Mouse (Mus musculus): Measurements from ENCODE around the gene Cers6. TPM values are rescaled to one million over a fixed set of nuclear protein-coding genes. Genes with fewer than 3 reads are reported as not detected.

Cers6 gene
- total RNA-seq, 2 experiments from 2014 or later: 7.9 to 11.4 TPM

GRCm38 (mm10) chr2:68879071-68879651 lies 17.9 kb downstream of the Cers6 start:
- no peak for DNase-seq

DNA sequence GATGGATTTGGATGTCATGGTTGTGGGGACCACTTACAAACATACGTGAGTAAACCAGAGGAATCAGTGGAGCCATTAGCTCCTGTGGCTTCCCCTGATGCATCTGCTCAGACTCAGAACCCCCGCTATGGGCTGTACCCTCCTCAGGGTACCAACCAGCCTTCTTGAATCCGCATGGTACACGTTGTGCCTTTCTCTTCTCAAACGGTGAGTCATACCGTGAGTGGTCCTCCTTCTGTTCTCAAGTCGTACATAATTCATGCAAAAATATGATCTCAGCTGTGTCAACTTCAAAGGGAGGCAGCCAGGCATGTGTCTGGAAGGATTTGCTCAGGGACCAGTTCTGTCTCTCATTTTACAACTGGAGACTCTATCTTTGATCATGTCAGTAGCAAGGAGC lies 23.3 kb downstream of the Cers6 start:
- DNase-seq: no peak

GRCm38 (mm10) chr2:68885206-68885605 lies 24.0 kb downstream of the Cers6 start:
- no peak for DNase-seq

GRCm38 (mm10) chr2:68885766-68886496 lies 24.7 kb downstream of the Cers6 start:
- DNase-seq: peak in 1 of 2 experiments; percentile 27

GRCm38 (mm10) chr2:68886661-68887060 lies 25.4 kb downstream of the Cers6 start:
- peak in 1 of 2 experiments; percentile 28 for DNase-seq

DNA sequence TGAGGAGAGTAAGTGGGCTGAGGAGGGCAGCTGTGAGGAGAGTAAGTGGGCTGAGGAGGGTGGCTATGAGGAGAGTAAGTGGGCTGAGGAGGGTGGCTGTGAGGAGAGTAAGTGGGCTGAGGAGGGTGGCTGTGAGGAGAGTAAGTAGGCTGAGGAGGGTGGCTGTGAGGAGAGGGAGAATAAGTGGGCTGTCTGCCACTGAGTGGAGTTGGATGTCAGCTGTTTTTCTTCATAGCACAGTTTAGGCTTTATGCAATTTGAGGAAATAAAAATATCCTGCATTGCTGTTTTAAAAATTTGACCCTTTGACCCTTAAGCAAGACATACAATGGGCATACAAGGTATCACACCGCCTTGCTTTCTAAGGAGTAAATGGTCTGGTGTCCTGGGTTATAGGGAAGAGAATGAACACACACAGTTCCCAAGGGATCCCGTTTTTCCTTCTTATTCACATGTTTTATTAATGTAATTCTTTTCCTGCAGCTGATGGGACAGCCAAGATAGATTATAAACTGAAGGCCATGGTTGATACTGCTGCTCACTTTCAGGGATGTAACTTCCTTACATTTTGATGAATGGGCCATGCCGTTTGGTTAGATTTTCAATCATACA lies 27.0 kb downstream of the Cers6 start:
- DNase-seq: no peak

DNA sequence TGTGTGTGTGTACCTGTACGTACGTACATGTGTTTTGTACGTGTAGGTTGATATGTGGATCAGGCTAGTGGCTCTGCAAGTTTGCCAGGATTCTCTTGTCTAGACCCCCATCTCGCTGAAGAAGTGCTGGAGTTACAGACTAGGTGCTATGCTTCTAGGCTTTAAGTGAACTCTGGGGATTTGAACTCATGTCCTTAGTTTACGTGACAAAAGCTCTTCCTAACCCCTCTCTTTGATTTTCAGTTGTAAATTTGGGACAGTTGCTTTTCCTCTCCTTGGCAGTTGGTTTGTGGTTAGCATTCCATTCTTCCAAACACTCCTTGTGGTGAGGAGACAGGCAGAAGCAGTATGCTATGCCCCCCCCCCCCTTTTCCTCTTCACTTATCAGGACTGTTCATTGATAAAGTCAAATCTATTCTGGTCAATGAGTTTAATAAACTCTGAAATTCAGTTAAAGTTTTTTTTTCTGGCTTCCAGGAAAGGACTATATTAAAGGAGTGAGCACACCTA lies 28.5 kb downstream of the Cers6 start:
- DNase-seq: no peak

- DNase-seq: no peak
Measured at GRCm38 (mm10) chr2:68892476-68892875, 31.2 kb downstream of the Cers6 start.

- DNase-seq: no peak
Measured at GRCm38 (mm10) chr2:68895044-68895764, 34.0 kb downstream of the Cers6 start.

DNA sequence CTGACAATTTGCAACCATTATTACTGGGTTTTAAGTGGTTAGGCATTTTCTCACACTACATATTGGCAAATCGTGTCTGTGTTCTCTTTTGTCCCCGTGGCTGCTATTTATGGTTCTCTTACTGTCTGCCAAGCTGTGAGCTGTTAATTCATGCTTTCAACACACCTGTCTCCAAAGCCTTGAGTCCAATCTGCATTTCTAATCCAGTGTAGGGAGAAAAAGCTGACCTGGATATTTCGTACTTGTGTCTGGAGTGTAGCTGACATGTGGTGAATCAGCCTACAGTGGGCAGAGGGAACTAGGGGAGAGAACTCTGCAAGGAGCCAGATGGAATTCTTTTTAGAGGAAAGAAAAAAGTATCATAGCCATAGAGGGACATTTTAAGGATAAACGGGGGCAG lies 35.0 kb downstream of the Cers6 start:
- DNase-seq: peak; percentile 31 to 55

DNA sequence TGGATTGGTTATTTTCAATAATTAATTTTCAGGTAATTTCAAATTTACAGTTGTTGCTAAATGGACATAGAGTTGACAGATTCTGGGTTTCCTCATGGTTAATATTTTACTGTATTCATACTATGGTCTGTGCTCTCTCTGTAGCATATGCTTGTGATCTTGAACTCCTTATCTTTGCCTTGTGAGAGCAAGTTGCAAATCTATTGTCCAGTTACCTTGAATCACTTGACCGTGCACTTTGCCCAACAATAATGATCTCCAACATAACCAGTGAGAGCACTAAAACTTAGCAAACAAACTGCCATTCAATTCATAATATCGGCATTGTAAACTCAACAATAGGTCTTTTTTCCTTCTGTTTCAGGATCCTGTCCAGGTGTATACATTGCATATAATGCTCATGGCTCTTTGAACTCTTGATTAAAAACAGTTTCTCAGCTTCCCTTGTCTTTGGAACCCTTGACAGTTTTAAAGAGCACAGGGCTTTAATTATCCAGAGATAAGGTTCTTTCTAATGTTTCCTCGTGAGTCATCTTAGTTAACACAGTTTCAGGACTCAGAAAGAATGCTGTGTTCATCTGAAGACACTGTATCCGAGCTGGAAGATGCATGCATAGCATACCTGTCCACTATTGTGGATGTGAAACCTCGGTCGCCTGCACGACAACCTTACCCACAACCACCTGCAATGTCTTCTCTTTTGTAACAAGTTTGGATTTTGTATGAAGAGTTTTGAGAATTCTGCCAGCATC lies 38.7 kb downstream of the Cers6 start:
- no peak for DNase-seq

GRCm38 (mm10) chr2:68900640-68901378 lies 39.6 kb downstream of the Cers6 start:
- no peak for DNase-seq

DNA sequence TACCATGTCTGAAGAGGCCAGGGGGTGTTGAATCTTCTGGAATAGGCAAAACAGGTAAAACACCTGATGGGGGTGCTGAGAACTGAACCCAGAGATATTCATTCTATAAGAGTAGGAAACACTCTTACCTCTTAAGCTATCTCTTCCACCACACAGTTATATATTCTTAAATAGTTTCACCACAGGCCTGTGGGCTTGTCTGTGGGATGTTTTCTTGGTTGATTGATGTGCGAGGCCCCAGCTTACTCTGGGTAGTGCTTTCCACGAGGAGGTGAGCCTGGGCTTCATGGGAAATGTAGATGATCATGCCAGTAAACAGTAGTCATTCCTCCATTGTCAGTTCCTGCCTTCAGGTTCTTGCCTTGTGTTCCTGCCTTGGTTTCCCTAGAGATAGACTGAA lies 40.5 kb downstream of the Cers6 start:
- no peak for DNase-seq

DNA sequence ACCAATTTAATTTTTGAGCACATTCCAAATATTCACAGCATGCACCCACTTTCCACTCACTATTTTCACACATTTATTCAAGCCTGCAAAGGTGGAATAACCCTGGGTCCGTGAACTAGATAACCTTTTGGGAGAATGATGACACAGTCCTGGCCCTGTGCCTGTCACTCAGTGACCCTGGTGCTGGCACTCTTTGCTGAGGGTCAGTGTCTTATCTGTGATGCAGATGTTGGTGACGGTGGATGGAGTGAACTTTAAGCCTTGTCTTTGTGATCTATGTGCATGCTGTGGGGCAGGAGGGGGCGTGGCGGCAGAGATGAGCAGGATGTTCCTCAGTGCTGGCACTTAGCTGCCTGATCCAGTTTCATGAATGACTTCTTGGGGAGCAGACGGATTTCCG lies 41.3 kb downstream of the Cers6 start:
- no peak for DNase-seq

DNA sequence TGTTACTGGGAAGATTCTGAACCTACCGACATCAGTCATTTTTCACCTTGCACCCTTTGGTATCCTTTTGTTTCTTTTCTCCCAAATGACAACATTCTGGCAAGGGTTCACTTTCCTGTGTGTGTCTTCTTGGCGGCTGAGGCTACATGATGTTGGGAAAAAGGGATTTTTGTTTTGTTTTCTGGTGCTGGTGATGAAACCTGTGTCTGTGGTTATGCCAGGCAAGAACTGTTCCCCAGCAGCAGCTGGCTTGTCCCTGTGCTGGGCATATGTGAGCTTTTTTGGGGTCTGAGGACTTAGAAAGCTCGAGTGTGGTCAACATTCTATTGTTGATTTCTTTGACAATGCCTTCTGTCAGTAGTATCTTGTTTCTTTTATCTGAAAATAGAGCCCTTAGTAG lies 45.7 kb downstream of the Cers6 start:
- DNase-seq: no peak

DNA sequence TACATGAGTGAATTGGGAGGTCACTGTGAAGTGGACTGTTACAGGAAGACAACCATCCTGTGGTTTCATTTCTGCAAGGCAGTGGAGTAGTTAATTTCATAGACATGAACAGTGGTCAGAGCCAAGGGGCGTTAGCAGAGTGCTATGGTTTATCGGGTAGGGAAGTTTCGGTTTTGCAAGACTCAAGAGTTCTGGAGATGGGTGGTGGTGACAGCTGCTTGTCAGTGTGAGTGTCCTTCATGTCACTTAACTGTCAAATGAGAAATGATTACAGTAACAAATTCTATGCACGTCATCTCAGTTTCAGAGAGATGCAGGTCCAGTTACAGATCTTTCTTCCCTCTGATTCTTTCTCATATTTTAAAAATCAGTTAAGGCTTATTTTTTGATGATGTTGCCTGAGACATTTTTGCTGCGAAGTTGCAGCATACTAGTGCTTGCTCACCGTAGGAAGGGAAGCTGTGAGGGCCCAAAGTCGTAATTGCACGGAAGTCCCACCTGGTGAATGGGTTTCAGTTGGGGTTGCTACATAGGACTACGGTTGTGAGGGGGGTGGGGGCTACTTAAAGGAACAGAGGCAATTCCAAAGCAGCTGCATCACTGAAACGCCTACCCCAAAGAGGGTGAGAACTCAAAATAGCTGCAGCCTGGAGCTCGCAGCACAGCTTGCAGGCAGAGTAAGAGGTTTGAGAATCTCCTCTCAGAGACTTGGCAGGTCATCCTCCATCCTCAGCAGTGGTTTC lies 46.7 kb downstream of the Cers6 start:
- DNase-seq: peak in 1 of 2 experiments; percentile 25

DNA sequence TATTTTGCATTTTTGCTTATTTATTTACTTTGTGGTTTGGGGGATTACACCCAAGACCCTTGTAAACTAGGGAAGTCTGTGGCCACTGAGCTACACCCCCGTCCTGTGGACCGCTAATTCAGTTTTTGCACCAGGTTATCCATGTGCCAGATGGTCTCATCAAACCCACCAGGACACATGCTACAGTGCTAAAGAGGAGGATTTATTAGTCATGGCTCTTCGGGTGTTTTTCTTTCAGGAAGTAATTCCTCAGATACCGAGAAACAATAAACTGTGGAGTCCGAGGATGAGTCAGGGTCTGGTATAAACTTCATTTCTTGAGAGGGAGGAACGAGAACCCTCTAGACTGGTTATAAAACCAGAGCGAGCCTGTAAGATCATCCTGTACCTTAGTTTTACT lies 49.5 kb downstream of the Cers6 start:
- no peak for DNase-seq

DNA sequence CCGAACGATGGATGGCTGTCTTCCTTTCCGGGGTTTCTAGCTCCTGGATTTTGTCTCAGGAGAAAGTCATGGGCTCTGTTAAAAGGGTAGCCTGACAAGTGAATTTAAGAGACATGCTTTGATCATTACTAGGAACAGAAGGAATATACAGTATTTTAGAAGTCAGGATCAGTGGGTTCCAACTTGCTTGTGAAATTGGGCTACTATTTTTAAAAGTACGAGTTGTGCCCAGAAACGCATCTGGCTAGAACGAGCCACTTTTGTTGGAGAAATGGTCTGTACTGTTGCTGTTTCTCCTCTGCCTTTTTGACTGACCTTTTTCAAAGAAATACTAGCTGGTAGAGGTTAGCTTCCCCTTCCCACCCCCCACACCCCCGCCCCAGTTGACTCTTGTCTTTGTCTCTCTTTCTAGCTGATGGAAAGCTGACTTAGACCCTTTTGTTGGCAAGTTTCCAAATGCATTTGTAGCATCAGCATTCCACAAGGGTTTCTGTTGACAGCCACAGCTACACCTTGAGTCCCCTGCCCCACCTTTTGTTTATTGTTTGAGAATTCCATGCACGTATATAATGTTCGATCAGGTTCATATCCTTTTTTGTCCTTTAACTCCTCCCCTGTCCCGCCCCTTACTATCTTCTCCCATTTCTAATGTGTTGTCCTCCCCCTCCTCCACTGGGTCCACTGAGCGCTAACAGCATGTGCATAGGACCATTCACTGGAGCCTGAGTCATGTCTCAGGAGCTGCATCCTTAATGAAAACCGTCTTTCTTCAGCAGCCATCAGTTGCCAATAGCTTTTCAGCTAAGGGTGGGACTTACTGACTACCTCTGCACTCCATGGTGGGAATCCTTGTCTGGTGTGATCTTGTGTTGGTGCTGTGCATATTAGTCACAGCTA lies 50.6 kb downstream of the Cers6 start:
- DNase-seq: no peak

DNA sequence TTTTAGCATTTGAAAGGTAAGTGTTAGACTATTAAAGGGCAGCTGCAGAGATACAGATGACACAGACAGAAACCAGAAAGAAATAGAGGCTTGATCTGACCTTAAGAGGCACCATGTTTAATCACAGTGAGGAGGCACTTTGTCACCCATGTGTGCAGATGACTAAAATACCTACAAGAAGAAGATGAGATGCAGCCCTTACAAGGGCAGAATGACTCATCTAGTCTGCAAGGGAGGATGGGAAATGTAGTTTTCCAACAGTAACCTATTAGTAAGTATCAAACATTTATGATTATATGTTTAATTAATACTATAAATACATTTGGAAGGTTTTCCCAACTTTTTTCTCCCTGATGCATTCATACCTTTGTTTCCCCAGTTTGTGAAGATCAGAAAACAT lies 54.5 kb downstream of the Cers6 start:
- no peak for DNase-seq
